Mouse (Mus musculus): ENCODE results near the gene Kcnk10.

The Kcnk10 gene

DNA sequence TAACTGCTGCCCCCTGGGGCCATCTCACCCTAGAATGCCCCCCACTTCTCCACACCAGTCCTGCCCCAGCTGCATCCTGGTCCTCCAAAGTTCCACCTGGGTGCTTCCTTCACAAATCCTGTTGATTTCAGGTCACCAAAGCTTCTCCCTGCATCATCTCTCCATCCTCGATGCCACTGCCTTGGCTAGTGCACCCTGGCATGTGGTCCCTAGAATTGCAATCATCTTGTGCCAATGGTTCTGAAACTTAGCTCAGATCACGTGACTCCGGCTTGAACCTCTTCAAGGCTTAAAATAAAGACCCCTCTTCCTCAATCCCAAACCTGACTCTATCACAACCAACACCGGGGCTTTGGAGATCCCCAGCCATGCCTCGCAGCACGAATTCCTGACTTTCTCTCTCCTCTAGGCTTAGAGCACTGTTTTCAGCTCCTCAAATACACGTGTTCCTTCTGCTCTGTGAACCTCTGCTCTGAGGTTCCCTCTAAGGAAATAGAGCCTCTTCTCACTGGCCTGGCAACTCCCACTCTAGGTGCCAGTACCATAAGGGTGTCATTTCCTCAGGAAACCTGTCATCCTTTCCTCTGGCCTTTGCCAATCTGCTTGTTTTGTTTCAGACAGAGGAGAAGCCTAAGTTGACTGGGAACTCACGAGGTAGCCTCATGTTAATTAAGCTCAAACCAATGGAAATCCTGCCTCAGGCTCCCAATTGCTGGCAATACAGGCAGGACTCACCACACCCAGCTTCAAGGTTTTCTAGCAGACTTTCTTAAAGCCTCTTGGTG, 6.0 kb downstream of the Kcnk10 start:
- DNase-seq = no peak

DNA sequence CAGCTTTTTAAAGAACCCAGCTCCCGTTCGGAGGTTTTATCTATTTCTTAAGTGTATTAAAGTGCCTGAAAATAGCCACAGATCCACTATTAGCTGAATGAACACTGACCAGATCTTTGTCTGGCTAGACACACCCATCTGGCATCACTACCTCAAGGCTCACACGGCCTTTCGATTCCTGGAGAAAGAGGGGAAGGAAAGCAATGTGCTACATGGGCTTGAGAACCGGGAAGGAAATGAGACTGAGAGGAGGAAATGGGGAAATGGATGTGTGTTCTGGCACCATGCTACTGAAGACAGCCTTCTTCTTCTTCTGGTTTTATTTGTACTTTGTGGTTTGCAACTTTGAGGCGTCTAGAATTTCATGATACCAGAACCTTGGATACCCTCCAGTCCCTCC, 8.7 kb downstream of the Kcnk10 start:
- DNase-seq = no peak

DNA sequence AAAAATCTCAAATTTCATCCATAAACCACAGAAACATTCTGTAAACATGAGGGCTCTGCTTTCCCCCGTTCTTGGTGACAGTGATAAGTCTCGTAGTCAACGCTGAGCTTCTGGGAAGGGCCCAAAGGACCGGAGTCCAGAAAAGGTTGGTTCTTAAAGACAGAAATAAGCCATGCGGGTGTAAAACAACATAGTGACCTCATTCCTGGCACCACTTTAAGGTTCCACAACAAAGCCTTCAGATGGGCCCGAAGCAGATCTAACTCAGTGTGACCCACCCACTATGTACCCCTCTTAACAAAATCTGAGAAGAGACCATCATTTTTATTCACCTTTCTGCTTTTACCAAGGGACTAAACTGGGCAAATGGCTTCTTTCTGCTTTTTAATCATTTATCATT, 10.2 kb downstream of the Kcnk10 start:
- DNase-seq = no peak

DNA sequence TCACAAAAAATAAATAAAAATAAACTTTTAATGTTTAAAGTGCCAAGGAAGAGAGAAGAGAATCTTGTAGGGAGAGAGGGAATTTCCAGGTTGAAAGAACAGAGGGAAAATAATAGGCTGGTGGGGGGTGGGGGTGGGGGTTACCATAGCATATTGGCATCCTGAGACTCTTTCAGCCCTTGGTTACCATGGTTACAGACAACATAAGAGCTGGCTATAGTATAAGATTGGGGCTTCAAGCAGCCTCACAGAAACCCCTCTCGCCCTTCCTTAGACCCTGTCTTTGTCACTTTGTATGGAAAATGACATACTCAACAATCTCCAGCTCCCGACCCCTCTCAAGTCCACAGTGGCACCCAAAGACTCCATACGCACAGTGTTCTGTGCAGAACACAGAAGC, 13.7 kb downstream of the Kcnk10 start:
- DNase-seq = no peak

DNA sequence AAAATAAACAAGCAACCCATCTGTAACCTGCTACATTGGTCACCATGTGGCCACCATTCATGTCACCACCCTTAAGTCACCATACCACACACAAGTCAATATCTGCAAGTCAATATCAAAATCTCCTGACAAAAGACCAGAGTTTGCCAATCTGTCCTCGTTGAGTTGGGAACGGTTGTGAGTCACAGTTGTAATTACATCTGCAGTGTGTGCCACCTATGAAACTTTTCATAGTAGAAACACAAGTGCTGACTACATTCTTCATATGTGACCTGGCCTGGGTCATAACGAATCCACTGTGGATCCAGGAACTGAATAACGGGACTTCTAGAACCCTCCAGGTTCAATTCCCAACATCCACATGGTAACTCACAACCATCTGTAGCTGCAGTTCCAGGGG, 14.8 kb downstream of the Kcnk10 start:
- DNase-seq = no peak

DNA sequence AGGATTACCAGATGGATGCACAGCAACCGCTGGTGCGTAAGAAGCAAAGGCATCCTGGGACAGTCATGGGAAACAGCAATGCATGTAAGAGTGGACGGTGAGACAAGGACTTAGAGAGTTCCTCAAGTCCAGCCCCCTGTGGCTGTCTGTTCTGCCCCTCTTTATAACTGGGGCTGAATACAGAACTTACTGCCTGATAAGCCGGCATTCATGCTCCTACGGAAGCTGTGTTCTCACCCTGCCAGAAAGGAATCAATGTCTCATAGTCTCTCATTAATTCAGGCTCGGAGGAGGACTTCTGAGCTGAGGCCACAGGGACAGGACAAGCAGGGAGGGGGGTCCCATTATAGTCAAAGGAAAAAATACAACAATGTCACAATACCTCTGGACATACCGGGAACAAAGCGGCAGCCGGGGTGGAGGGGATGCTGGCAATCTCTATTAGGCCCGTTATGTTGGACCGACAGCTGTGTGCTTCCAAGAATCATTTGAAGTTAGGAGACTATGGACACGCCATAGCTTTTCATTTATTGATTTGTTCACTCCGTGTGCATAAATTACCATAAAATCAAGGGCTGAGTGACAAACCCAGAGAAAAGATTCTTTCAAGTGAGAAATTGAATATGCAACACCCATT, 15.7 kb downstream of the Kcnk10 start:
- DNase-seq = no peak

DNA sequence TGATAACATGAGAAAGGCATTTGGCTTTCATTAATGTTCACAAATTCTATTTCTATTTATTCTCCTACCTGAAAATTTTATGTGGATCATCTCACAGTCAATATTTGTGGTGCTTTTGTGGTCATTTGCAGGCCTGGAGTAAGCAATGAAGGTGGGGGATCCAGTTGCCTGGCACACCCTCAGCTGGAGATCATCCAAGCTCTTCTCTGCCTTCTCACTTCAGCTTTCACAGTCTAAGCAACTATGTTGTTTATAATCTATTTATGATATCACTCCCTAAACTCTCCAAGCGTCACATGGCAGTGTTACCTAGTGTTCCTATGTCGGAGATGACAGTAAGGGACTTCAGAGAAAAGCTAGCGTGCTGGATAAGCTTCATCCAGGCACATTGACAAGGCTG, 18.1 kb downstream of the Kcnk10 start:
- no peak for DNase-seq

DNA sequence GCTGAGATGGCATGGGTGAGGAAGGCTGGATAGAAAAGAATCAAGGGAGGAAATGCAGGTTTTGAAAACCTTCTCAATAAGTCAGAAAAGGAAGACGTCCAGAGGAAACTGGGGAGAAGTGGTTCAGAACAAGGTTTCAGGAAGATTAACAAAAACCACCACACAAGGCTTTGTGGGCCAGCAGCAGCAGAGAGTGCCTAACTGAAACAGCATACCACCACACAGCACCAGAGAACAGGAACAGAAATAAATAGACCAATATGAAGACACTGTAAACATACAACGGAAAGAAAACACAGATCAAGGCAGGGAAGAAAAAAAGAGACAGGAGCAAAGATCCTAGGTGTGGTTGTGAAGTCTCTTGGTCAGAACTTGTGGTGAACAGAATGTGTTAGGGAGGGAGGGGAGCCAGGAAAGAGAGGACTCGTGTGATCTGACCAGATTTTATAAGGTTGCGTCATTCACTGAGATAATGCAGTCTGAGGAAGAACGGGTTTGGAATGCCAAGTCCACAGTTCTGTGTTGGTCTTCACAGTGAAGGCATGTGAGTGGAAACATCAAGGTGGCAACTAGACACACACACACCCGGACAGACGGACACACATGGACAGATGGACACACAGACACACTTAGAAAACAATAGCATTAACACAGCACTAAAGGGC, 21.0 kb downstream of the Kcnk10 start:
- DNase-seq = no peak

DNA sequence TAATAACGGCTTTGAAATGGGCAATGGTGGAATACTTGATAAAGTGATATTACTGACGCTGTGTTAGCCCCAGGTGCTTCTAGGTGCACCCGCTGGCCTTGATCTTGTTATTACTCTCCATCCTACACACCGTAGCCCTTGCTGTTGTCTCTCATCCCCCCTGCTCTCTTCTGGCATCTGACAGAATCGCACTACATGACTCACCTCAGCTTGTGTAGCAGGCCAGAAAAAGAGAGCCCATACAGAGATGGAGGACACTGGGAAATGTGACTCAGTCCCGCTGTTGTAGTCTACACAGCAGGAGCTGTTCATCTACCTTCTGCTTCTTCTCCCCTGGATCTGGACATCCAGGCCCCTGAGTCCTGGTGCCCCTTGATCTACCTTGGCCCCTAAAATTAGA, 28.1 kb downstream of the Kcnk10 start:
- DNase-seq = no peak

DNA sequence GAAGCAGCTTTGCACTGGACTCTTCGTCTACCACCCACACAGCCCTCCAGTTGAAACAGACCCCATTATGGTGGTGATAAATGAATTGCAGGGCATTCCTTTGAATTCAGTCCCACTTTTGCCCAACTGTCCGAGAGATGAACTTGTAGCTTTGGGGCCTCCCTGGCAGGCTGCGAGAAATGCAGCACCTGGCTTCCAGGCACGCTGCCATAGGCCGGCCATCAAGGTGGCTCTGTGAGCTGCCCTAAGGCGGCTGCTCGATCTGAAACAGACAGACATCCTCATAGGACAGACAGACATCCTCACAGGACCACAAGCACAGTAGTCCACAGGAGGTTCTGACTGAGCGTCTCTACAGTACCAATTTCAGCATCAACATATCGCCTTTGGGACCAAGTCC, 30.0 kb downstream of the Kcnk10 start:
- no peak for DNase-seq

DNA sequence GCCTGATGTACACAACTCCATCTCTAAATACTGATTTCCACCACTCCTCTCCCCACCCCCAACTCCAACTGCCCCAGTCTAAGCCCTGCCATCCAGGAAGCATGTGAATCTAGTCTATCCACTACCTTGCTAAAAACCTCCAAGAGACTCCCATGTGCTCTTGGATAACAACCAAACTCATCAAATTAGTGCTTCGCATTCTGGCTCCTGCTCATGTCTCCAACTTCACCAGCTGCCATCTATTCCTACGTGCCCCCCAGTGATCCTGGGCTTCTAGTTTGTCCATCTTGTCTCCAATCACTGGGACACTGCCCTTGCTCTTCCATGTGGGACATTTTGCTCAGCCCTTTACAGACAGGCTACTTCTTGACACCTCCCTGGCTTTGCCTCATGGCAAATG, 32.2 kb downstream of the Kcnk10 start:
- DNase-seq = no peak

DNA sequence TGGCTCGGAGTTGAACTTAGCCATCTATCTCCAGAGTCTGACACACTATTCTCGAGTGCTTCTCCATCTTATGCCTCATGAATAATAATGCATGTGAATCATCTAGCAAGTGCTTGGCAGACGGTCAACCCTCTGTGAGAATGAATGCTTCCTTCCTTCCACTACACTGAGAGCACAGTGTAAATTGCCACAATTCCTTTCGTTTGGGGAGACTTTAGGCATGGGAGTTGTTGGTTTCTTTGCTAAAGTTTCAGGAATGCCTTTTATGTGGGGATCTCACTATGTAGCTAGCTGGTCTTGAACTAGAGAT, 32.9 kb downstream of the Kcnk10 start:
- DNase-seq = no peak

DNA sequence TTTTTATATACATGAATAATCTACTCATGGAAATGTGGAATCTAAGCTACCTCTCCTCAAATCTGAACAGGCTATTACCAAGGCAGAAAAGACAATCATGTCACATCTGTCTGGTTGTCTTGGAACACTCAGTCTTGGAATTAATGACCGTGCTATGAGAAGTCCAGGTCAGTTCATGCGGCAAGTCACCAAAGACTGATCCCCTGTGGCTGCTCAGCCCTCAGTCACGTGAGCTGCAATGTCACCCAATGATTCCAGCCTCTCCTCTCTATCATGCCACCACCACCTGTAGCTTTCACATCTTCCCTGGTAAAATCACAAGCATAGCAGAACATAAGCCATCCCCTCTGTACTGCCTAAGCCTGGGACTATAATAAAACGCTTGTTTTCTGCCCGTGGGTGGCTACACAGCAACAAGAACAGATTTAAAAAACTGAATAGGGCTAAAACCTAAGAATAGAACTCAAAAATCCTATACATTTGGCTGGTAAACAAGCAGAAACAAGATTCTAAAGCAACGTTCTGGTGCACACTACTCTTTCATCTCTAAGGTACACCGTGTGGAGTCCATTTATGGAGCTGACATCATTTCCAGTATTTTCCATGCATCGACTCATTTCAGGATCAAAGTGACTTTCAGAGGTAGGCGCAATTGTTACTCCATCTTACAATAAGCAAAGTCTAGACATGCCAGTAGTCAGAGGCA, 33.4 kb downstream of the Kcnk10 start:
- DNase-seq = no peak

DNA sequence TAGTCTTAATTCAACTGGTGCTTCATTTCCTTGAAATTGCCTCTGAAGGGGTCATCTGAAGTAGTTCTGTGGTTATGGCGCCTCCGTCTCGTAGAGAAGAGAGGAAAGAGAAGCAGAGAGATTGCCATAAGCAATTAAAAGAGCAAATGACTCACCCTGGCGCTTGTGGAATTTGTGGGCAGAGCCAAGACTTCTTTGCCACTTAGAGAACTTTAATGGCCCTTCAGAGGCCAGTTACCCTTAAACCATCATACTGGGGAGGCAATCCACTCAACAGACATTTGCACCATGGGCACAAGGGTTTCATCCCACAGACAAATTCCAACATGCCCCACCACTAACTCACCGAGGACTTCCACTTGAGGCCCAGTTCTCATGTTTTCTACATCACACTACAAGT, 41.4 kb downstream of the Kcnk10 start:
- DNase-seq = no peak

DNA sequence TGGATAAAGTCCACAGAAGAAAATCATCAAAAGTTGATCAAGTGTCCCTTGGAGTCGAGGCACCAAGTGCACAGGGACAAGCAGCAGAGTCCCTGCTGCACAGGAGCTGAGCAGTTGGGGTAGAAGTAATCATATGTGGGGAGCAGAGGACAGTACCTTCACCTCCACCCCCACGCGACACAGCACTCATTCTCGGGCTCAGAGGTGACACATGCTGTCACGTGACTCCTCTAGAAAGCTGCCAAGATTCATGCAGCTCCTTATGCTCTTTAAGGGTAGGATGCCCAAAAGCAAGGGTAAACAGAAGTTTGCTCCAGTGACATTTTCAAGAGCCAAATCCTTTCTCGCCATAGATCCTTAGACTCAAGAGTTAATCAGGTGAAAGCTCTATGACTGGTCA, 42.1 kb downstream of the Kcnk10 start:
- DNase-seq = no peak

DNA sequence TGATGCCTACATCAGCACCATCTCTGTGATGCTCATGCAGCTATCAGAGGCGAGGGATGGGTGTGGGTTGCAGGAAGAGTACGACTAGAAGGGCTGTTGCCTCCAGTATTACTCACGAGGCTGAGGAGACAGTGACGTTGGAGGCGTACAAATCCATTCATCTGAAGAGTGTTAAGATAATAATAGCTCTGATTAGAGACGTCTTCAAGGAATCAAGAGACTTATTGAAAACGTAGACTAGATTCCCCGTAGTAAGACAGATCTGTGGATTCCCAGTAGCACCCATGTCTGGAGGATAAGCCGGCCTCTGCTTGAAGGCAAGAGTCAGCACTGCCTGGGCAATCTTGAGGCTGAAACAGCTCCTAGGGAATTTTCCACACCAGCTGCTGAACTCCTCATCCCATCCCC, 42.6 kb downstream of the Kcnk10 start:
- DNase-seq = no peak

DNA sequence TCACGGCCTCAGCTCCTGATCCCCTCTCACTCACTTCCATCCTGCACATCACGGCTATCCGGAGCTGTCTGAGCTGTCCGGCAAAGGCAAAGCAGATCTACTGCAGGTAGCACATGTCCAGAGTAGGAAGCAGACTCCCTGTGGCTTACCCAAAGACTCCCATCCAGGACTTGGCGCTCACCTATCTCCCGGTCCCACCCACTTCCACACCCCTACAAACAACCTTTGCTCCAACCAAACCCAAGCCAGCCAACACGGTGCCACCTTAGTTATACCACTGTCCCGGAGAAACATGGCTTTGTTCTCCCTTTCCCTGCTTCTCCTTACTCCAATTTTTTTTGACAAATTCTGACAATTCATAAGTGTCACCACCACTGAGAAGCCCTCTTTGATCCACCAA, 49.5 kb downstream of the Kcnk10 start:
- no peak for DNase-seq

DNA sequence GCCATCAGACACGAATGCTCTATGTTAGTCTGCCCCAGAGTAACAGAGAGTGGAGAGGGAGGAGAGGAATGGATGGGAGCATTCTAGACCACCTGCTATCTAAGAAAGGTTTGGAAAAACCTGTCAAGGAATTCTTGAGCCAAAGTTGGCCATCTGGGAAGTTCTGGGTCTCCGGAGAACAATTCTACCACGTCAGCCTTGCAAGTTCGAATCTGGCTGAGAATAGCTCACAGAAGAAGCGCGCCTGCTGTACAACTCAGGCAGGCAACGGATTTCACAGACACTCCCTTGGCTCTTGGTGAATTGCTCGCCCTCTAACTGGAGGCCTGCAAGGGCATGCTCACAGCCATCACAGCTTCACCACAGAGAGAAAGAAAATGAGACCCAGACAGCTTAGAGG, 52.7 kb downstream of the Kcnk10 start:
- DNase-seq = no peak

DNA sequence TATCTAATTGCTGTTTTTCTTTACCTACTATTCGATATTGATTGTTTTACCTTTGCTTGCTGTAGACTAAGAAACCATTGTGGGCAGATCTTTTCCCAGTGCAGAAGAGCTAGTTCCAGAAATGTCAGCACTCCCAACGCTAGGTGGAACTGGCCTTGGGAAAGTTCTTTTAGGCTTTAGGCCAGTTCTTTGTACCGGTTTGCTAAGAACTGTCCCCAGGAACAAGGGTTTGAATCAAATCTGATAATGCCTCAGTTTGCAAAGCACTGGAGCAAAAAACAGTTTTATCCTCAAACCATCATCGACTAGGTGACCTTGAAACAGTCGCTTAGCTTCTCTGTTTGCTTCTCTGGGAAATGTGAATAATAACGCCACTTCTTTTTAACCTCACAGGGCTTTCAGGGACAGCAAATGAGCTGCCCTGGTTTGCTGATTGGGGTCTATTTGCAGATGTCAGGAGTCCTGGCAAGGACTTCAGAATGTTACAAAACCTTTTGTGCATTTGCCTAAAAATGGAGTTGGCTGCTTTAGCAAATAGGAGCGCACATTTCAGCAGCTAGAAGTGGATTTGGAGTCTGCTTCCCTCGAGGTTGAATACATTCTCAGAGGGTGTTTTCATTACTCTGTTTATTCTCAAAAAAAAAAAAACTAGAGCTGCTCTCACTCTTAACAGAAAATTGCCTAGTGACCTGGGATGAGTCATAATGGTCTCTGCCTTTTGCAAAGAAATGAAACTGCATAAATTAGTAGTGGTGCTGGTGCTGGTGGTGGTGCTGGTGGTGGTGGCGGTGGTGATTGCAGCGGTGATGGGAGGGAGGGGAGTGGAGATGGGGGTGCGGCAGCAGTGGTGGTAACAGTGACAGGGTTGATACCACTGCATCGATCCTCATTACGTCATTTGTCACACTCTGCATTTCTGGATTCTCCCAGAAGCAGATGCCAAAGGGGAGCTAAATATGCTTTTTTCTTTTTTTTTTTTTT, 53.5 kb downstream of the Kcnk10 start:
- no peak for DNase-seq

DNA sequence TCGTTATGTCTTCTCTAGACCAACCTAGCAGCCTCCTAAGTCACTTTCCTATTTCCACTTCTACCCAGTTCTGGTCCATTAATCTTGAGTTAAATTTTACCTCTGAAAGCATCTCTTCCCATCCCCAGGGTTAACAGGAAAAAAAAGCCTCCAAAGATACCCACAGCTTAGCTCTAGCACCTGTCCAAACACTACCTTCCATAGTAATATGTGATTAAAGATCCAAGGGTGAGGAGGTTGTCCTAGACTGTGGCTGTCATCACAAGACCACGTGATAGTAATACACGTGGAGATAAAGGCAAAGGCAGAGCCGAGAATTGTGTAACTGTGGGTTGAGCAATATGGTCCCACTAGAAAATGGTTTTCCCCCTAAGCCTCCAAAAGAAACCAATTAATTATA, 56.8 kb downstream of the Kcnk10 start:
- DNase-seq = no peak

DNA sequence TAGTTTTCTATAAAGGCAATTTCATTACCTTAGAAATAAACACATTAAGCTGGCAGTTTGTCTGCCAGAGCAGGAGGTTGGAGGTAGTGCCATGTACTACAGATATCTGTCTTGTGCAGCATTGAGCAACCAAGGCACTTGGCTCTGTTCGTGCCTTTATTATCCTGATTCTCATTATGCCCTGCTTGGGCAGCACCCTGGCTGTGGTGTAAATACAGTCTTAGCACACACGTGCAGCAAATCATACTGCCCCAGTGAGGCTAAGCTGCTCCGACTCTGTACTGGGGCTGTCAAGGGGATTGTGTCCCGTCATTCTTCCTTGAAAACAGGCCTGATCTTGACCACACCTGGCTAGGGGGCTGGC, 57.6 kb downstream of the Kcnk10 start:
- no peak for DNase-seq

DNA sequence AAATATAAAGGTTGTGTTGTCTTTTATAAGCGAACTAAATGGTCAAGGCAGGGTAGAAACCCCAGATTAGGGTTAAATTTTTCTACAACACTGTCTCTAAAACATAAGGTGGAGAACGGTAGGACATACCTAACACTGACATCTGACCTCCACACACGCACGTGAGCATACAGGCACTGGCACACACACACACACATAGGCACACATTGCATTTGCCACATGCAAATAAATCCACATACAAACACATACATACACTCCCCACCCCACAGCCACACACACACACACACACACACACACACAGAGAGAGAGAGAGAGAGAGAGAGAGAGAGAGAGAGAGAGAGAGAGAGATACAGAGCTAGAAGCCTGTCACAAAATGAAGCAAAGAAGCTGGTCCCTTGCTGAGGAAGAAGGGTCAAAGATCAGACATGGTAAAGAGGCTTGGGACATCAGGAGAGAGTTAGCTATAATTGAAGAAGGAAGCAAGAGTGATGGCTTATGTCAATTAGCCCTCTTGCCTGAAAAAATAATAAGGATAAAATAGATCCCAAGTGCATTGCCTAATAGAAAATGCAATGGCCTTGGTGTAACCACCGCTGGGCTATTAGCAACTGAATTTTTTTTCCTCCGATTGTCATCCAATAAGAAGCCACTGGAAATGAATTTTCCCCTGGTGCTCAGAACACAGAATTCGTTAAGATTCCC, 58.1 kb downstream of the Kcnk10 start:
- DNase-seq = no peak

All from kidney, postnatal 14 days (tissue).